Mouse (Mus musculus) thymus, postnatal 0 days (tissue): ENCODE data around the gene Gne. TPM values are rescaled to one million over a fixed set of nuclear protein-coding genes. Genes with fewer than 3 reads are reported as not detected.

ENCODE experiments used
- polyA plus RNA-seq: library from polyadenylated mRNA; unstranded; fragments of >200 nt; fragmentation: Nextera tagmentation; extraction: Ambion mirVana; gene quantifications from 2 replicates; pipeline ENCODE4 v1.2.1, GENCODE M21; 2015

Gene Gne
- polyA plus RNA-seq, 1 experiment from 2014 or later: 33.8 TPM

Other genes starting within 250 kb of the Gne start
- 0.03 TPM in 1 of 2 replicates, not detected in the other for gene Olfr157, start 244.0 kb downstream of the Gne start, polyA plus RNA-seq
- not detected in 2 replicates for gene Olfr155, start 232.6 kb downstream of the Gne start, polyA plus RNA-seq
- 2.1 and 2.2 TPM in 2 replicates for gene Reck, start 208.6 kb downstream of the Gne start, polyA plus RNA-seq
- 32.8 and 36.7 TPM in 2 replicates for gene Glipr2, start 126.8 kb downstream of the Gne start, polyA plus RNA-seq
- not detected in 2 replicates for gene Ccin, start 100.7 kb downstream of the Gne start, polyA plus RNA-seq
- 251 and 260 TPM in 2 replicates for gene Clta, start 79.7 kb downstream of the Gne start, polyA plus RNA-seq
- 21.3 and 22.3 TPM in 2 replicates for gene Rnf38, start 149.6 kb upstream of the Gne start, polyA plus RNA-seq
- 25.9 and 26.8 TPM in 2 replicates for gene Melk, start 216.7 kb upstream of the Gne start, polyA plus RNA-seq